Mouse (Mus musculus): ENCODE measurements at regions not wholly inside any gene's neighbourhood (a gene's known extent, or its start where the extent isn't known, plus 50 kb on each side); places are given as distances from the start of the nearest gene placed in this dataset.

- H3K36me3 ChIP-seq (ENCODE audit: control insufficient read depth, insufficient read depth) = no peaks in the 10 kb centered on the region
- H3K9me3 ChIP-seq (ENCODE audit: control insufficient read depth, low read length) = no peaks in the 10 kb centered on the region
- peak; percentile 45 for ATAC-seq
Observed at GRCm38 (mm10) chr15:59826164-59826950, 190.1 kb downstream of the 4933412E24Rik start.

GRCm38 (mm10) chr15:59823921-59824320 is 192.5 kb downstream of the 4933412E24Rik start:
- WGBS = 56% methylated on average over 2 of the region's 2 CpGs
- H3K27me3 ChIP-seq (replicated peaks; ENCODE audit: control insufficient read depth, insufficient read depth, low read length) = no peaks in the 10 kb centered on the region
- H3K9me3 ChIP-seq (ENCODE audit: control insufficient read depth, low read length) = no peaks in the 10 kb centered on the region
- H3K4me1 ChIP-seq (replicated peaks; ENCODE audit: control insufficient read depth, insufficient read depth, low read length) = peaks cover 6% of the 10 kb centered on the region; the same call in 1 of the 2 replicates
- H3K4me3 ChIP-seq (replicated peaks; ENCODE audit: low read length) = no peak overlapping the region
- H3K9ac ChIP-seq (replicated peaks; ENCODE audit: low read depth, low read length) = no peak overlapping the region
- H3K27ac ChIP-seq (ENCODE audit: low read length) = no peak overlapping the region
- no peak overlapping the region for H3K4me2 ChIP-seq (ENCODE audit: low read length)
- no peaks in the 10 kb centered on the region for H3K36me3 ChIP-seq (ENCODE audit: control insufficient read depth, insufficient read depth)
- no peak for ATAC-seq

More at GRCm38 (mm10) chr15:59826164-59826950, 190.1 kb downstream of the 4933412E24Rik start:
- H3K27me3 ChIP-seq (replicated peaks; ENCODE audit: control insufficient read depth, insufficient read depth, low read length) = no peaks in the 10 kb centered on the region
- H3K4me1 ChIP-seq (replicated peaks; ENCODE audit: control insufficient read depth, insufficient read depth, low read length) = peaks cover 6% of the 10 kb centered on the region; the same call in 1 of the 2 replicates
- 53% methylated on average over 14 of the region's 14 CpGs for WGBS
- no peak overlapping the region for H3K9ac ChIP-seq (replicated peaks; ENCODE audit: low read depth, low read length)
- H3K27ac ChIP-seq (ENCODE audit: low read length) = no peak overlapping the region
- H3K4me2 ChIP-seq (ENCODE audit: low read length) = no peak overlapping the region
- H3K4me3 ChIP-seq (replicated peaks; ENCODE audit: low read length) = no peak overlapping the region

- no peak overlapping the region for H3K27ac ChIP-seq (ENCODE audit: low read length)
- no peak overlapping the region for H3K9ac ChIP-seq (replicated peaks; ENCODE audit: low read depth, low read length)
- no peak overlapping the region for H3K4me3 ChIP-seq (replicated peaks; ENCODE audit: low read length)
- no peaks in the 10 kb centered on the region for H3K36me3 ChIP-seq (ENCODE audit: control insufficient read depth, insufficient read depth)
- H3K27me3 ChIP-seq (replicated peaks; ENCODE audit: control insufficient read depth, insufficient read depth, low read length) = no peaks in the 10 kb centered on the region
- H3K4me1 ChIP-seq (replicated peaks; ENCODE audit: control insufficient read depth, insufficient read depth, low read length) = peaks cover 3% of the 10 kb centered on the region; the same call in 1 of the 2 replicates
- H3K4me2 ChIP-seq (ENCODE audit: low read length) = no peak overlapping the region
- ATAC-seq = no peak
- H3K9me3 ChIP-seq (ENCODE audit: control insufficient read depth, low read length) = no peaks in the 10 kb centered on the region
- 70% methylated on average over 3 of the region's 3 CpGs for WGBS
Observed at GRCm38 (mm10) chr15:59822995-59823681, 193.3 kb downstream of the 4933412E24Rik start.

GRCm38 (mm10) chr15:59820317-59820716 is 196.1 kb downstream of the 4933412E24Rik start:
- ATAC-seq = no peak
- no peaks in the 10 kb centered on the region for H3K27me3 ChIP-seq (replicated peaks; ENCODE audit: control insufficient read depth, insufficient read depth, low read length)
- no peaks in the 10 kb centered on the region for H3K36me3 ChIP-seq (ENCODE audit: control insufficient read depth, insufficient read depth)
- H3K4me1 ChIP-seq (replicated peaks; ENCODE audit: control insufficient read depth, insufficient read depth, low read length) = no peaks in the 10 kb centered on the region
- H3K9me3 ChIP-seq (ENCODE audit: control insufficient read depth, low read length) = no peaks in the 10 kb centered on the region
- no peak overlapping the region for H3K27ac ChIP-seq (ENCODE audit: low read length)
- H3K4me2 ChIP-seq (ENCODE audit: low read length) = no peak overlapping the region
- H3K4me3 ChIP-seq (replicated peaks; ENCODE audit: low read length) = no peak overlapping the region
- H3K9ac ChIP-seq (replicated peaks; ENCODE audit: low read depth, low read length) = no peak overlapping the region
- WGBS = 81% methylated on average over 10 of the region's 10 CpGs

GRCm38 (mm10) chr15:59816031-59816430 is 200.4 kb downstream of the 4933412E24Rik start:
- no peaks in the 10 kb centered on the region for H3K27me3 ChIP-seq (replicated peaks; ENCODE audit: control insufficient read depth, insufficient read depth, low read length)
- WGBS = 91% methylated on average over 8 of the region's 8 CpGs
- H3K27ac ChIP-seq (ENCODE audit: low read length) = no peak overlapping the region
- no peak overlapping the region for H3K9ac ChIP-seq (replicated peaks; ENCODE audit: low read depth, low read length)
- no peak overlapping the region for H3K4me3 ChIP-seq (replicated peaks; ENCODE audit: low read length)
- no peak for ATAC-seq
- no peaks in the 10 kb centered on the region for H3K9me3 ChIP-seq (ENCODE audit: control insufficient read depth, low read length)
- no peak overlapping the region for H3K4me2 ChIP-seq (ENCODE audit: low read length)
- H3K4me1 ChIP-seq (replicated peaks; ENCODE audit: control insufficient read depth, insufficient read depth, low read length) = no peaks in the 10 kb centered on the region
- H3K36me3 ChIP-seq (ENCODE audit: control insufficient read depth, insufficient read depth) = no peaks in the 10 kb centered on the region

GRCm38 (mm10) chr15:59811566-59811965 is 204.8 kb downstream of the 4933412E24Rik start:
- no peaks in the 10 kb centered on the region for H3K9me3 ChIP-seq (ENCODE audit: control insufficient read depth, low read length)
- 48% methylated on average over 3 of the region's 3 CpGs for WGBS
- no peak overlapping the region for H3K9ac ChIP-seq (replicated peaks; ENCODE audit: low read depth, low read length)
- no peaks in the 10 kb centered on the region for H3K4me1 ChIP-seq (replicated peaks; ENCODE audit: control insufficient read depth, insufficient read depth, low read length)
- no peak for ATAC-seq
- no peak overlapping the region for H3K4me3 ChIP-seq (replicated peaks; ENCODE audit: low read length)
- H3K4me2 ChIP-seq (ENCODE audit: low read length) = no peak overlapping the region
- no peak overlapping the region for H3K27ac ChIP-seq (ENCODE audit: low read length)
- no peaks in the 10 kb centered on the region for H3K36me3 ChIP-seq (ENCODE audit: control insufficient read depth, insufficient read depth)
- H3K27me3 ChIP-seq (replicated peaks; ENCODE audit: control insufficient read depth, insufficient read depth, low read length) = no peaks in the 10 kb centered on the region

GRCm38 (mm10) chr15:59809361-59809760 is 207.1 kb downstream of the 4933412E24Rik start:
- Histone ChIP-seq H3K4me2 (ENCODE audit: low read length) (no peak overlapping the region), H3K9me3 (ENCODE audit: control insufficient read depth, low read length) (no peaks in the 10 kb centered on the region), H3K9ac (replicated peaks; ENCODE audit: low read depth, low read length) (no peak overlapping the region), H3K4me1 (replicated peaks; ENCODE audit: control insufficient read depth, insufficient read depth, low read length) (no peaks in the 10 kb centered on the region), H3K4me3 (replicated peaks; ENCODE audit: low read length) (no peak overlapping the region), H3K36me3 (ENCODE audit: control insufficient read depth, insufficient read depth) (no peaks in the 10 kb centered on the region), H3K27me3 (replicated peaks; ENCODE audit: control insufficient read depth, insufficient read depth, low read length) (no peaks in the 10 kb centered on the region), H3K27ac (ENCODE audit: low read length) (no peak overlapping the region)
- ATAC-seq = no peak
- 93% methylated on average over 6 of the region's 6 CpGs for WGBS

- no peak overlapping the region for H3K9ac ChIP-seq (replicated peaks; ENCODE audit: low read depth, low read length)
- H3K4me1 ChIP-seq (replicated peaks; ENCODE audit: control insufficient read depth, insufficient read depth, low read length) = no peaks in the 10 kb centered on the region
- no peaks in the 10 kb centered on the region for H3K9me3 ChIP-seq (ENCODE audit: control insufficient read depth, low read length)
- H3K27me3 ChIP-seq (replicated peaks; ENCODE audit: control insufficient read depth, insufficient read depth, low read length) = no peaks in the 10 kb centered on the region
- H3K4me2 ChIP-seq (ENCODE audit: low read length) = no peak overlapping the region
- no peak overlapping the region for H3K4me3 ChIP-seq (replicated peaks; ENCODE audit: low read length)
- H3K27ac ChIP-seq (ENCODE audit: low read length) = no peak overlapping the region
- no peaks in the 10 kb centered on the region for H3K36me3 ChIP-seq (ENCODE audit: control insufficient read depth, insufficient read depth)
- 92% methylated on average over 6 of the region's 6 CpGs for WGBS
- no peak for ATAC-seq
Observed at GRCm38 (mm10) chr15:59807723-59808122, 208.7 kb downstream of the 4933412E24Rik start.

GRCm38 (mm10) chr15:59805771-59806170 is 210.6 kb downstream of the 4933412E24Rik start:
- no peaks in the 10 kb centered on the region for H3K4me1 ChIP-seq (replicated peaks; ENCODE audit: control insufficient read depth, insufficient read depth, low read length)
- no peaks in the 10 kb centered on the region for H3K27me3 ChIP-seq (replicated peaks; ENCODE audit: control insufficient read depth, insufficient read depth, low read length)
- H3K9me3 ChIP-seq (ENCODE audit: control insufficient read depth, low read length) = no peaks in the 10 kb centered on the region
- ATAC-seq = no peak
- no peaks in the 10 kb centered on the region for H3K36me3 ChIP-seq (ENCODE audit: control insufficient read depth, insufficient read depth)
- H3K9ac ChIP-seq (replicated peaks; ENCODE audit: low read depth, low read length) = no peak overlapping the region
- no peak overlapping the region for H3K4me3 ChIP-seq (replicated peaks; ENCODE audit: low read length)
- no peak overlapping the region for H3K27ac ChIP-seq (ENCODE audit: low read length)
- no peak overlapping the region for H3K4me2 ChIP-seq (ENCODE audit: low read length)
- WGBS = 87% methylated on average over 2 of the region's 2 CpGs
